In the genomic region with DNA sequence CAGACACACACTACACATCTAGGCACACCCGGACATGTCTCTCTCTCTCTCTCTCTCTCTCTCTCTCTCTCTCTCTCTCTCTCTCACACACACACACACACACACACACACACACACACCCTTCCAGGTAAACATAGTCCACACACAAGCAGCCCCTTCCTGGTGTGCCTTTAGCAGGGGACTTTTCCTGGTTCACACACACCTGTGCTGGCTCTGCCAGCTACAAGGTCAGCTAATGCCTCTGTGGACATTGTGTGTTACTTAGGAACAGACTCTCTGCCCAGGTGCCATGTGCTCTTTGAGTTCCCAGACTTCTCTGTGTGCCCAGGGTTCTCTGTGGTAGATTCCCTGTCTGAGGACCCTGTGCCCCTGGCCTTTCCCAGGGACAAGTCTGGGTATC, we compare ENCODE assay signal across 22 mouse cellular contexts.
DNase-seq lines count a peak whose midpoint lies in the region; ATAC-seq and TF ChIP-seq lines count a peak whose summit lies in the region.
"Had no signal": no experiment of that assay in that cellular context is flagged by ENCODE, and none has a peak within 500 bp of the region (broad histone marks: within the 10 kb centered on the region; RNA-seq: fewer than 3 reads in every experiment).

No protein-coding gene starts in this region.

- H3K27ac ChIP-seq in hindbrain, embryonic 13.5 days, result peak overlapping the region; percentile 4; the same call in 1 of the 2 replicates
- no peak overlapping the region for H3K27ac ChIP-seq in hindbrain, embryonic 11.5 days (ENCODE audit: low read depth, low read length)
- peak overlapping the region; percentile 75 for H3K27ac ChIP-seq in layer of hippocampus, adult 2 months
- H3K27ac ChIP-seq in intestine, embryonic 16.5 days (ENCODE audit: low read length), result no peak overlapping the region
- H3K27ac ChIP-seq: embryonic facial prominence, embryonic 10.5 days; embryonic facial prominence, embryonic 12.5 days; forebrain, embryonic 13.5 days; forebrain, embryonic 15.5 days had no signal

- WGBS in hindbrain, embryonic 13.5 days, result 78% methylated on average over 1 of the region's 1 CpGs
- 87% methylated on average over 1 of the region's 1 CpGs for WGBS in hindbrain, embryonic 11.5 days
- 55% methylated on average over 1 of the region's 1 CpGs for WGBS in intestine, embryonic 16.5 days

- DNase-seq in hindbrain, embryonic 11.5 days (ENCODE audit: low spot score), result no peak
- DNase-seq in layer of hippocampus, adult 2 months (ENCODE audit: low spot score in 2 of 2), result no peak
- no peak for DNase-seq in layer of hippocampus, adult 11-12 months (ENCODE audit: low spot score)
- DNase-seq in spleen, postnatal 10 days (ENCODE audit: low spot score in 2 of 2), result no peak
- DNase-seq: adrenal gland, adult 8-10 months; adrenal gland, postnatal 14 days; adrenal gland, postnatal 36 days; B cell, adult 2 months; cerebellum, adult 11-12 months; cerebellum, adult 2 months; cerebellum, adult 9-10 months; cerebellum, postnatal 25 days had no signal

- ATAC-seq in hindbrain, embryonic 13.5 days (ENCODE audit: low FRiP score), result no peak
- no peak for ATAC-seq in hindbrain, embryonic 11.5 days (ENCODE audit: low FRiP score)
- ATAC-seq in intestine, embryonic 16.5 days, result peak; percentile 64
- ATAC-seq: activated CD4-positive, CD25-positive, alpha-beta regulatory T cell, adult 4 months; CD4-positive, CD25-positive, alpha-beta regulatory T cell, adult 4 months; forebrain, embryonic 15.5 days; Patski had no signal

- no peak overlapping the region for H3K4me2 ChIP-seq in hindbrain, embryonic 13.5 days
- no peak overlapping the region for H3K4me2 ChIP-seq in hindbrain, embryonic 11.5 days (replicated peaks; ENCODE audit: low read depth, low read length)
- H3K4me2 ChIP-seq in intestine, embryonic 16.5 days (ENCODE audit: low read depth, low read length), result no peak overlapping the region
- H3K4me2 ChIP-seq: embryonic facial prominence, embryonic 12.5 days; forebrain, embryonic 13.5 days; forebrain, embryonic 15.5 days had no signal

- TF ChIP-seq CTCF in layer of hippocampus, adult 2 months (conservative IDR thresholded peaks at IDR 0.05), result no peak

- no peaks in the 10 kb centered on the region for H3K27me3 ChIP-seq in hindbrain, embryonic 13.5 days
- H3K27me3 ChIP-seq in hindbrain, embryonic 11.5 days (ENCODE audit: control insufficient read depth, insufficient read depth, low read length), result no peaks in the 10 kb centered on the region
- no peaks in the 10 kb centered on the region for H3K27me3 ChIP-seq in intestine, embryonic 16.5 days (replicated peaks; ENCODE audit: control insufficient read depth, insufficient read depth, low read length)
- H3K27me3 ChIP-seq: embryonic facial prominence, embryonic 12.5 days; forebrain, embryonic 13.5 days; forebrain, embryonic 15.5 days; Patski had no signal

- H3K9me3 ChIP-seq in hindbrain, embryonic 13.5 days, result no peaks in the 10 kb centered on the region
- H3K9me3 ChIP-seq in hindbrain, embryonic 11.5 days (ENCODE audit: control insufficient read depth, low read length), result no peaks in the 10 kb centered on the region
- H3K9me3 ChIP-seq in intestine, embryonic 16.5 days (ENCODE audit: control insufficient read depth, low read length), result no peaks in the 10 kb centered on the region
- H3K9me3 ChIP-seq: embryonic facial prominence, embryonic 10.5 days; embryonic facial prominence, embryonic 12.5 days; forebrain, embryonic 13.5 days; forebrain, embryonic 15.5 days; G1E had no signal

- H3K4me1 ChIP-seq in hindbrain, embryonic 13.5 days (replicated peaks), result peaks cover 14% of the 10 kb centered on the region; the same call in 1 of the 2 replicates
- no peaks in the 10 kb centered on the region for H3K4me1 ChIP-seq in hindbrain, embryonic 11.5 days (replicated peaks; ENCODE audit: control insufficient read depth, insufficient read depth, low read length)
- no peaks in the 10 kb centered on the region for H3K4me1 ChIP-seq in intestine, embryonic 16.5 days (ENCODE audit: control insufficient read depth, insufficient read depth, low read length)
- H3K4me1 ChIP-seq: embryonic facial prominence, embryonic 10.5 days; embryonic facial prominence, embryonic 12.5 days; forebrain, embryonic 13.5 days had no signal

- H3K36me3 ChIP-seq in hindbrain, embryonic 13.5 days, result no peaks in the 10 kb centered on the region
- no peaks in the 10 kb centered on the region for H3K36me3 ChIP-seq in hindbrain, embryonic 11.5 days (ENCODE audit: control insufficient read depth, insufficient read depth, low read length)
- H3K36me3 ChIP-seq in intestine, embryonic 16.5 days (ENCODE audit: control insufficient read depth, insufficient read depth, low read length), result no peaks in the 10 kb centered on the region
- H3K36me3 ChIP-seq: embryonic facial prominence, embryonic 10.5 days; embryonic facial prominence, embryonic 12.5 days; forebrain, embryonic 15.5 days; G1E had no signal

- H3K9ac ChIP-seq in hindbrain, embryonic 13.5 days, result no peak overlapping the region
- no peak overlapping the region for H3K9ac ChIP-seq in hindbrain, embryonic 11.5 days (ENCODE audit: low read depth, low read length)
- no peak overlapping the region for H3K9ac ChIP-seq in intestine, embryonic 16.5 days (ENCODE audit: low read depth, low read length)
- H3K9ac ChIP-seq: embryonic facial prominence, embryonic 12.5 days; forebrain, embryonic 13.5 days; forebrain, embryonic 15.5 days had no signal

- no peak overlapping the region for H3K4me3 ChIP-seq in hindbrain, embryonic 13.5 days
- H3K4me3 ChIP-seq in hindbrain, embryonic 11.5 days (ENCODE audit: low read depth, low read length), result no peak overlapping the region
- H3K4me3 ChIP-seq in layer of hippocampus, adult 2 months, result no peak overlapping the region
- no peak overlapping the region for H3K4me3 ChIP-seq in intestine, embryonic 16.5 days (ENCODE audit: low read length)
- H3K4me3 ChIP-seq: embryonic facial prominence, embryonic 10.5 days; embryonic facial prominence, embryonic 12.5 days; forebrain, embryonic 13.5 days; forebrain, embryonic 15.5 days had no signal

Comparison
In these comparisons a context has a peak if more than half of its experiments do, and no peak if none do; other contexts are left out.
1. H3K27ac ChIP-seq: peak in hindbrain, embryonic 13.5 days (single experiment) and layer of hippocampus, adult 2 months (single experiment); none in hindbrain, embryonic 11.5 days (single experiment) and intestine, embryonic 16.5 days (single experiment).